Mouse (Mus musculus): ENCODE data around the gene Irf5. TPM values are rescaled to one million over a fixed set of nuclear protein-coding genes. Genes with fewer than 3 reads are reported as not detected.

The Irf5 gene
- polyA plus RNA-seq, 1 experiment from 2014 or later = 1.6 TPM

GRCm38 (mm10) chr6:29581202-29581601 lies 54.8 kb downstream of the Irf5 start:
- H3K4me2 ChIP-seq (ENCODE audit: low read depth, low read length) = no peak overlapping the region
- H3K27ac ChIP-seq (replicated peaks; ENCODE audit: low read depth, low read length) = no peak overlapping the region
- H3K36me3 ChIP-seq (replicated peaks; ENCODE audit: control insufficient read depth, insufficient read depth, low read depth, low read length) = peaks cover 5% of the 10 kb centered on the region
- no peaks in the 10 kb centered on the region for H3K9me3 ChIP-seq (replicated peaks; ENCODE audit: control insufficient read depth, low read length)
- H3K4me3 ChIP-seq (ENCODE audit: low read depth, low read length) = no peak overlapping the region
- no peak for ATAC-seq (replicated peaks; ENCODE audit: insufficient number of reproducible peaks, low FRiP score, low TSS enrichment, low read depth)
- H3K27me3 ChIP-seq (ENCODE audit: control insufficient read depth, insufficient read depth, low read length) = no peaks in the 10 kb centered on the region
- no peak overlapping the region for H3K9ac ChIP-seq (replicated peaks; ENCODE audit: low read length)
- 97% methylated on average over 3 of the region's 3 CpGs for WGBS
- DNase-seq (ENCODE audit: low spot score) = no peak
- H3K4me1 ChIP-seq (ENCODE audit: control insufficient read depth, insufficient read depth, low read length) = no peaks in the 10 kb centered on the region

Other genes with a start within 250 kb of the Irf5 start
- gene Fam71f2, start 247.0 kb upstream of the Irf5 start, polyA plus RNA-seq (2014; fragmentation: Nextera tagmentation; extraction: Ambion mirVana) = 0.57 and 0.79 TPM in 2 replicates
- not detected in 2 replicates for gene Fam71f1, start 207.5 kb upstream of the Irf5 start, polyA plus RNA-seq (2014; fragmentation: Nextera tagmentation; extraction: Ambion mirVana)
- 323 and 328 TPM in 2 replicates for gene Calu, start 178.6 kb upstream of the Irf5 start, polyA plus RNA-seq (2014; fragmentation: Nextera tagmentation; extraction: Ambion mirVana)
- gene Opn1sw, start 138.2 kb upstream of the Irf5 start, polyA plus RNA-seq (2014; fragmentation: Nextera tagmentation; extraction: Ambion mirVana) = 0.27 and 0.28 TPM in 2 replicates
- 17.3 and 22.8 TPM in 2 replicates for gene Ccdc136, start 130.3 kb upstream of the Irf5 start, polyA plus RNA-seq (2014; fragmentation: Nextera tagmentation; extraction: Ambion mirVana)
- 2.2 and 3.2 TPM in 2 replicates for gene Flnc, start 93.4 kb upstream of the Irf5 start, polyA plus RNA-seq (2014; fragmentation: Nextera tagmentation; extraction: Ambion mirVana)
- gene Atp6v1f, start 58.9 kb upstream of the Irf5 start, polyA plus RNA-seq (2014; fragmentation: Nextera tagmentation; extraction: Ambion mirVana) = 196 and 207 TPM in 2 replicates
- gene Atp6v1fnb, start 55.2 kb upstream of the Irf5 start, polyA plus RNA-seq (2014; fragmentation: Nextera tagmentation; extraction: Ambion mirVana) = not detected in 2 replicates
- 10.0 and 14.6 TPM in 2 replicates for gene Kcp, start 18.7 kb upstream of the Irf5 start, polyA plus RNA-seq (2014; fragmentation: Nextera tagmentation; extraction: Ambion mirVana)
- 117 and 125 TPM in 2 replicates for gene Tnpo3, start 83.3 kb downstream of the Irf5 start, polyA plus RNA-seq (2014; fragmentation: Nextera tagmentation; extraction: Ambion mirVana)
- gene Tspan33, start 167.6 kb downstream of the Irf5 start, polyA plus RNA-seq (2014; fragmentation: Nextera tagmentation; extraction: Ambion mirVana) = 3.4 and 3.5 TPM in 2 replicates
- 47.2 and 49.4 TPM in 2 replicates for gene Smo, start 208.9 kb downstream of the Irf5 start, polyA plus RNA-seq (2014; fragmentation: Nextera tagmentation; extraction: Ambion mirVana)
- 12.2 and 15.1 TPM in 2 replicates for gene Ahcyl2, start 241.4 kb downstream of the Irf5 start, polyA plus RNA-seq (2014; fragmentation: Nextera tagmentation; extraction: Ambion mirVana)